Mouse (Mus musculus): ENCODE data around the gene Cbx2.

The Cbx2 gene

GRCm38 (mm10) chr11:119022895-119023615 lies at the start of gene Cbx2:
Gene Cbx2 (plus strand): TSS chr11:119022962.
- TF ChIP-seq POU5F1 (IDR thresholded peaks at IDR 0.05; ENCODE audit: borderline replicate concordance, low read length) (no peak), CTCF (conservative IDR thresholded peaks at IDR 0.05; ENCODE audit: low read length) (no peak), NANOG (IDR thresholded peaks at IDR 0.05; ENCODE audit: borderline replicate concordance, low read length) (no peak)
- no peaks in the 10 kb centered on the region for H3K9me3 ChIP-seq (ENCODE audit: low read length)
- H3K27me3 ChIP-seq (ENCODE audit: insufficient read depth, low read length) = peaks cover 55% of the 10 kb centered on the region
- peak within 1 kb of the TSS; percentile 98 for H3K4me3 ChIP-seq (replicated peaks; ENCODE audit: low read length)
- H3K36me3 ChIP-seq (ENCODE audit: insufficient read depth, low read length) = peaks cover 34% of the 10 kb centered on the region
- peaks cover 40% of the 10 kb centered on the region for H3K4me1 ChIP-seq (replicated peaks; ENCODE audit: low read depth, low read length)

- H3K4me3 ChIP-seq (replicated peaks; ENCODE audit: low read length) = no peak overlapping the region
- H3K27me3 ChIP-seq (ENCODE audit: insufficient read depth, low read length) = peaks cover 51% of the 10 kb centered on the region
- peaks cover 8% of the 10 kb centered on the region for H3K4me1 ChIP-seq (replicated peaks; ENCODE audit: low read depth, low read length)
- H3K9me3 ChIP-seq (ENCODE audit: low read length) = no peaks in the 10 kb centered on the region
- TF ChIP-seq POU5F1 (IDR thresholded peaks at IDR 0.05; ENCODE audit: borderline replicate concordance, low read length) = no peak
- TF ChIP-seq CTCF (conservative IDR thresholded peaks at IDR 0.05; ENCODE audit: low read length) = no peak
- no peaks in the 10 kb centered on the region for H3K36me3 ChIP-seq (ENCODE audit: insufficient read depth, low read length)
Measured at GRCm38 (mm10) chr11:118974340-118974739, 48.4 kb upstream of the Cbx2 start.

- Histone ChIP-seq H3K9me3 (ENCODE audit: low read length) (no peaks in the 10 kb centered on the region), H3K4me1 (replicated peaks; ENCODE audit: low read depth, low read length) (peaks cover 8% of the 10 kb centered on the region)
- TF ChIP-seq CTCF (conservative IDR thresholded peaks at IDR 0.05; ENCODE audit: low read length) (peak; percentile 97), POU5F1 (IDR thresholded peaks at IDR 0.05; ENCODE audit: borderline replicate concordance, low read length) (no peak), NANOG (IDR thresholded peaks at IDR 0.05; ENCODE audit: borderline replicate concordance, low read length) (no peak)
Measured at GRCm38 (mm10) chr11:118975427-118975826, 47.3 kb upstream of the Cbx2 start.

GRCm38 (mm10) chr11:118975917-118976316 lies 46.8 kb upstream of the Cbx2 start:
- Histone ChIP-seq H3K9me3 (ENCODE audit: low read length) (no peaks in the 10 kb centered on the region), H3K36me3 (ENCODE audit: insufficient read depth, low read length) (no peaks in the 10 kb centered on the region), H3K4me1 (replicated peaks; ENCODE audit: low read depth, low read length) (peaks cover 8% of the 10 kb centered on the region), H3K4me3 (replicated peaks; ENCODE audit: low read length) (no peak overlapping the region), H3K27me3 (ENCODE audit: insufficient read depth, low read length) (peaks cover 48% of the 10 kb centered on the region)
- TF ChIP-seq CTCF (conservative IDR thresholded peaks at IDR 0.05; ENCODE audit: low read length) = no peak
- no peak for TF ChIP-seq NANOG (IDR thresholded peaks at IDR 0.05; ENCODE audit: borderline replicate concordance, low read length)
- no peak for TF ChIP-seq POU5F1 (IDR thresholded peaks at IDR 0.05; ENCODE audit: borderline replicate concordance, low read length)

More at GRCm38 (mm10) chr11:118975427-118975826, 47.3 kb upstream of the Cbx2 start:
- H3K27me3 ChIP-seq (ENCODE audit: insufficient read depth, low read length) = peaks cover 51% of the 10 kb centered on the region
- H3K4me3 ChIP-seq (replicated peaks; ENCODE audit: low read length) = no peak overlapping the region
- no peaks in the 10 kb centered on the region for H3K36me3 ChIP-seq (ENCODE audit: insufficient read depth, low read length)

DNA sequence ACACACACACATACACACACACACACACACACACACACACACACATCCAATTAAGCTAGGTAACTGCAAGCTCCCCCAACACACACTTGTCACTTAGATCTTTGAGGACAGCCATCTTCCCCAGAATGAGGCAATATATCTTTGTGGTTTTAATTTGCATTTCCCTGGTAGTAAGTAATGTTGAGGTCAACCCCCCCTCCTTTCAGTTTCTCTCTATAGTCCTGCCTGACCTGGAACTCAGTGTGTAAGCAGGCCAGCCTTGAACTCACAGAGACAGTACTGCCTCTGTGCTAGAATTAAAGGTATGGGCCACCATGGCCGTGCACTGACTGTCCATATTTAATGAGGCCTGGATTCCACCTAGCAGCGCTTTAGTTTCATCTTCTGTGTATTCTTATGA lies 42.4 kb upstream of the Cbx2 start:
- no peaks in the 10 kb centered on the region for H3K36me3 ChIP-seq (ENCODE audit: insufficient read depth, low read length)
- peaks cover 33% of the 10 kb centered on the region for H3K27me3 ChIP-seq (ENCODE audit: insufficient read depth, low read length)
- H3K4me1 ChIP-seq (replicated peaks; ENCODE audit: low read depth, low read length) = peaks cover 14% of the 10 kb centered on the region
- H3K9me3 ChIP-seq (ENCODE audit: low read length) = no peaks in the 10 kb centered on the region
- TF ChIP-seq NANOG (IDR thresholded peaks at IDR 0.05; ENCODE audit: borderline replicate concordance, low read length) (no peak), POU5F1 (IDR thresholded peaks at IDR 0.05; ENCODE audit: borderline replicate concordance, low read length) (no peak), CTCF (conservative IDR thresholded peaks at IDR 0.05; ENCODE audit: low read length) (no peak)
- H3K4me3 ChIP-seq (replicated peaks; ENCODE audit: low read length) = no peak overlapping the region

- Histone ChIP-seq H3K36me3 (ENCODE audit: insufficient read depth, low read length) (no peaks in the 10 kb centered on the region), H3K27me3 (ENCODE audit: insufficient read depth, low read length) (peaks cover 33% of the 10 kb centered on the region), H3K4me1 (replicated peaks; ENCODE audit: low read depth, low read length) (peaks cover 15% of the 10 kb centered on the region), H3K9me3 (ENCODE audit: low read length) (no peaks in the 10 kb centered on the region), H3K4me3 (replicated peaks; ENCODE audit: low read length) (no peak overlapping the region)
- no peak for TF ChIP-seq POU5F1 (IDR thresholded peaks at IDR 0.05; ENCODE audit: borderline replicate concordance, low read length)
- TF ChIP-seq CTCF (conservative IDR thresholded peaks at IDR 0.05; ENCODE audit: low read length) = no peak
- TF ChIP-seq NANOG (IDR thresholded peaks at IDR 0.05; ENCODE audit: borderline replicate concordance, low read length) = no peak
Measured at GRCm38 (mm10) chr11:118981012-118981776, 41.6 kb upstream of the Cbx2 start.

GRCm38 (mm10) chr11:118982593-118983113 lies 40.1 kb upstream of the Cbx2 start:
- peaks cover 41% of the 10 kb centered on the region for H3K27me3 ChIP-seq (ENCODE audit: insufficient read depth, low read length)
- no peak overlapping the region for H3K4me3 ChIP-seq (replicated peaks; ENCODE audit: low read length)
- no peaks in the 10 kb centered on the region for H3K9me3 ChIP-seq (ENCODE audit: low read length)
- TF ChIP-seq CTCF (conservative IDR thresholded peaks at IDR 0.05; ENCODE audit: low read length) (no peak), NANOG (IDR thresholded peaks at IDR 0.05; ENCODE audit: borderline replicate concordance, low read length) (no peak), POU5F1 (IDR thresholded peaks at IDR 0.05; ENCODE audit: borderline replicate concordance, low read length) (no peak)
- H3K4me1 ChIP-seq (replicated peaks; ENCODE audit: low read depth, low read length) = peaks cover 18% of the 10 kb centered on the region
- H3K36me3 ChIP-seq (ENCODE audit: insufficient read depth, low read length) = no peaks in the 10 kb centered on the region

DNA sequence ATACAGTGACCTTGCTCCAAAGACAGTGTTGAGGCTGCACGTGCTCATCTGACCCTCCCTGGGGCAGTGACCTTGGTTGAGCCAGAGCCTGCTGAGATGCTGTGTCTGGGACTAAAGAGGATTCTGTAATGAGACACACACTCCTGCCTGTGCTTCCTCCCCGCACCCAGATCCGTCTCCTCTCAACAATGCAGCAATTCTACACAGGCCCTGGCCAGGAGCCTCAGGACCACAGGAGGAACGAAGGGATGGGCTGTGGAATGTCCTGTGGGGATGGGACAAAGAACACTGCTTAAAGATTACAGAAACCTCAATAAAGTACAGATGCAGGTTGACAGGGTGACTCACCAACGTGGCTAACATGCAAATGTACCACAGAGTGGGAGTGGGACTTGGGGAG lies 37.2 kb upstream of the Cbx2 start:
- Histone ChIP-seq H3K36me3 (ENCODE audit: insufficient read depth, low read length) (no peaks in the 10 kb centered on the region), H3K9me3 (ENCODE audit: low read length) (no peaks in the 10 kb centered on the region), H3K4me1 (replicated peaks; ENCODE audit: low read depth, low read length) (peaks cover 22% of the 10 kb centered on the region), H3K4me3 (replicated peaks; ENCODE audit: low read length) (no peak overlapping the region), H3K27me3 (ENCODE audit: insufficient read depth, low read length) (peaks cover 31% of the 10 kb centered on the region)
- TF ChIP-seq CTCF (conservative IDR thresholded peaks at IDR 0.05; ENCODE audit: low read length) = no peak
- no peak for TF ChIP-seq NANOG (IDR thresholded peaks at IDR 0.05; ENCODE audit: borderline replicate concordance, low read length)

Data from E14TG2a.4 (cell line).